Mouse (Mus musculus) limb, embryonic 14.5 days (tissue): ENCODE results near the gene Zfp408. TPM values are rescaled to one million over a fixed set of nuclear protein-coding genes. Genes with fewer than 3 reads are reported as not detected.

Source experiments
- ATAC-seq: fragments of 200-750 bp; cut with Nextera tagmentation; 2 replicates; pipeline ENCODE4 v1.8.0; 2017; ENCODE audit warnings: low read depth, moderate number of reproducible peaks, moderate TSS enrichment; ENCODE audit not compliant: low FRiP score
- DNase-seq: peaks from one replicate; pipeline ENCODE4 v3.0.0-alpha.2; 2015; ENCODE audit warnings: low spot score
- H3K27ac ChIP-seq: fragments of 300-500 bp; sonication (generic); replicated peaks from 2 replicates; pipeline ENCODE4 v1.5.1; 2014; ENCODE audit warnings: low read depth, mild to moderate bottlenecking, low read length, moderate library complexity, mixed read lengths
- H3K27me3 ChIP-seq: fragments of 300-500 bp; sonication (generic); 2 replicates; pipeline ENCODE4 v1.6.1; 2014; ENCODE audit warnings: low read length, mixed read lengths; ENCODE audit not compliant: control insufficient read depth, insufficient read depth
- H3K36me3 ChIP-seq: fragments of 300-500 bp; sonication (generic); 2 replicates; pipeline ENCODE4 v1.6.1; 2014; ENCODE audit warnings: mild to moderate bottlenecking, low read length, moderate library complexity, mixed read lengths; ENCODE audit not compliant: control insufficient read depth, insufficient read depth
- H3K4me1 ChIP-seq: fragments of 300-500 bp; sonication (generic); 2 replicates; pipeline ENCODE4 v1.6.1; 2014; ENCODE audit warnings: antibody characterized with exemption, low read length, mixed read lengths; ENCODE audit not compliant: control insufficient read depth, insufficient read depth
- H3K4me2 ChIP-seq: fragments of 300-500 bp; sonication (generic); replicated peaks from 2 replicates; pipeline ENCODE4 v1.6.1; 2014; ENCODE audit warnings: low read depth, mild to moderate bottlenecking, low read length, moderate library complexity; ENCODE audit not compliant: severe bottlenecking
- H3K4me3 ChIP-seq: fragments of 300-500 bp; sonication (generic); replicated peaks from 2 replicates; pipeline ENCODE4 v1.5.1; 2014; ENCODE audit warnings: low read length
- H3K9ac ChIP-seq: fragments of 300-500 bp; sonication (generic); 2 replicates; pipeline ENCODE4 v1.6.1; 2014; ENCODE audit warnings: mild to moderate bottlenecking, low read depth, low read length, moderate library complexity; ENCODE audit not compliant: severe bottlenecking
- H3K9me3 ChIP-seq: fragments of 300-500 bp; sonication (generic); 2 replicates; pipeline ENCODE4 v1.6.1; 2016; ENCODE audit warnings: low read length; ENCODE audit not compliant: control insufficient read depth
- POLR2A ChIP-seq: fragments of 200-500 bp; IDR thresholded peaks from 2 replicates; pipeline ENCODE4 v1.8.0; 2012; ENCODE audit warnings: inconsistent platforms, mild to moderate bottlenecking, moderate library complexity, borderline replicate concordance; ENCODE audit not compliant: insufficient read depth, insufficient read length; ENCODE audit errors: extremely low read depth
- WGBS: fragments of 180-500 bp; shearing (Covaris S2); extraction: QIAGEN DNeasy Blood & Tissue Kit; methylation state at CpG from one replicate; pipeline ENCODE4 v1.1.7; 2014; 5-methylcytosine and 5-hydroxymethylcytosine counted together
- polyA plus RNA-seq, 2 experiments: library from polyadenylated mRNA; depleted of rRNA in 1 of 2; stranded (reverse) in 1 of 2; unstranded in 1 of 2; fragments of >200 nt; fragmentation: Nextera tagmentation in 1 of 2; extraction: Ambion mirVana in 1 of 2; gene quantifications; 2 replicates each; pipeline versions ENCODE4 v1.2.1 to v1.2.3; 2012 to 2014

Gene Zfp408
- polyA plus RNA-seq (2012; rRNA removed) (29.8 and 34.8 TPM in 2 replicates), polyA plus RNA-seq (2014; fragmentation: Nextera tagmentation; extraction: Ambion mirVana) (5.7 and 7.9 TPM in 2 replicates)

DNA sequence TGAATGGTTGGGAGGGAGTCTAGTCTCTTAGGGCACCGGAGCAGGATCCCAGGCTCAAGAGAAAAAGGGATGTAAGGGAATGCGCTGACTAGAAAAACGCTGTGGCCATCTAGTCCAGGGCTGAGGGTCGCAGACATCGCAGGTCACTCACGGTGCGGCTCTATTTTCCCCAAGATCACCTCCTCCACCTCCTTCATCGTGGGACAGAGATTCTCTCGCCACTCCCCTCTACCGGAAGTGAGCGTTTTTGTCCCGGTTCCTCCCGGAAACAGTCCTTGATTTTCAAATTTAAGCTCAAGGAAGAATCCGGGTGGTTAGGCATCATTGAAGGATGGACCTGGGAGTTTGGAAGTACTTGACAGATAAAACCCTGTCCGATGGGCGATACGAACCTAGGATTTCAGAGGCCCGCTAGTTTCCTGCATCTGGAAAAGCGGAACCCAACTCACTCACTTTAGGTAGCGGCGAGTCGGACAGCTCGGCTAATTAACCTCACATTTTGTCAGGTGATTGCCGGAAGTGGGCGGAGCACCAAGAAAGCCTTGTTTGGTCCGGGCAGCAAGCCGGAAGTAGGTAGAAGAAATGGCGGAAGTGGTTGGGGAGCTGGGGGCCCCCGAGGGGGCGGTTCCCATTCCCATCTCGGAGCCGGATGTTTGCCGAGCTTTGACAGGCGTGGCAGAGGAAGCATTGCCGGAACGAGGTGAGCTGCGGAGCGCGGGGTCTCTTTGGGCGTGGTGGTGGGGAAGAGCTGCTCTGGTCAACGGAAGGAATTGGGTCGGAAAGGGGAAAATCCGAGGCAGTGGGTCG is at the start of gene Zfp408, which contains the start of gene Arhgap1:
Zfp408 (minus strand) TSS at position 239 of the 807 bp plus-strand sequence.
Arhgap1 (plus strand) TSS at position 308 of the 807 bp plus-strand sequence.
- H3K4me3 ChIP-seq: peak within 1 kb of the TSS; percentile 71
- H3K4me1 ChIP-seq: peaks cover 11% of the 10 kb centered on the region
- peak within 1 kb of the TSS; percentile 82 for H3K4me2 ChIP-seq
- DNase-seq (peak; percentile 100), ATAC-seq (peak; percentile 96)
- H3K27me3 ChIP-seq: no peaks in the 10 kb centered on the region
- WGBS: 0% methylated on average over 44 of the region's 44 CpGs
- no peaks in the 10 kb centered on the region for H3K9me3 ChIP-seq
- TF ChIP-seq POLR2A: peak; percentile 40; the same call in 1 of the 2 replicates
- H3K27ac ChIP-seq: peak within 1 kb of the TSS; percentile 81
- peaks cover 51% of the 10 kb centered on the region for H3K36me3 ChIP-seq
- H3K9ac ChIP-seq: peak within 1 kb of the TSS; percentile 89

DNA sequence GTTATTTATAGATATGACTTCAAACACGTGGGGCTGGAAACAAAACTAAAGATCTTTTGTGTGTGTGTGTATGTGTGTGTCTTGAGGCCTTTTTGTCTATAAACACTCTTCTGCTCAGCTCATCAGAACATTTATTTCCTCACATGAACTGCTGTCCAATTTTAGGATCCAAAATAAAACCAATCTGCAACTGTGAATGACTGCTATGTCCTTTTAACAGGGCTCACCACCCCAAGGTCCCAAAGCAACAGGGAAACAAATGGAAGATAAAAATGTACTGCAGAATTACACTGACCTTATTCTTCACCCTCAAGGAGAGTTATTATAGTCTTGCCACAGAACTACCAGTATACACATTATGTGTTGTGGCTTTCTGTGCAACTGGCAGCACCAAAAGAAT is 49.6 kb upstream of the Zfp408 start:
- 87% methylated on average over 1 of the region's 1 CpGs for WGBS
- no peak overlapping the region for H3K9ac ChIP-seq
- TF ChIP-seq POLR2A: no peak
- no peaks in the 10 kb centered on the region for H3K27me3 ChIP-seq
- ATAC-seq: no peak
- H3K4me2 ChIP-seq: no peak overlapping the region
- H3K9me3 ChIP-seq: no peaks in the 10 kb centered on the region
- H3K4me1 ChIP-seq: no peaks in the 10 kb centered on the region
- H3K36me3 ChIP-seq: peaks cover 12% of the 10 kb centered on the region
- no peak overlapping the region for H3K27ac ChIP-seq
- no peak for DNase-seq
- no peak overlapping the region for H3K4me3 ChIP-seq

DNA sequence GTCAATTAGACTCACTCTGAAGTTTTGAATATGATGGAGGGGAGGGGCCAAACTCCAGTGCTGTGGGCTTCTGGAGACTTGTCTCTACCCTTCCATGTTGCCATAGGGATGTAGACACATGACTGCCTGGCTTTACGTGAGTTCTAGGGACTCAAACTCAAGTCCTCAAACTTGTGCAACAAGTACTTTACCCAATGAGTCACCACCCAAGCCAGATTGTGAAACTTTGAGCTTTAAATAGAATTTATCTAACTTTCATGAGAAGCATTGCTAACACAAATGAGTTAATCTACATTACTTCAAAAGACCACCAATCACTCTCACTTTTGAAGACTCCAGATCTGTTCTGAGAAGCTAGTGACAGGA is 46.6 kb upstream of the Zfp408 start:
- no peak overlapping the region for H3K4me2 ChIP-seq
- no peaks in the 10 kb centered on the region for H3K27me3 ChIP-seq
- TF ChIP-seq POLR2A: no peak
- H3K4me1 ChIP-seq: no peaks in the 10 kb centered on the region
- peaks cover 29% of the 10 kb centered on the region for H3K36me3 ChIP-seq
- 96% methylated on average over 1 of the region's 1 CpGs for WGBS
- no peak overlapping the region for H3K9ac ChIP-seq
- no peak overlapping the region for H3K27ac ChIP-seq
- ATAC-seq: no peak
- no peak for DNase-seq
- no peak overlapping the region for H3K4me3 ChIP-seq
- no peaks in the 10 kb centered on the region for H3K9me3 ChIP-seq

DNA sequence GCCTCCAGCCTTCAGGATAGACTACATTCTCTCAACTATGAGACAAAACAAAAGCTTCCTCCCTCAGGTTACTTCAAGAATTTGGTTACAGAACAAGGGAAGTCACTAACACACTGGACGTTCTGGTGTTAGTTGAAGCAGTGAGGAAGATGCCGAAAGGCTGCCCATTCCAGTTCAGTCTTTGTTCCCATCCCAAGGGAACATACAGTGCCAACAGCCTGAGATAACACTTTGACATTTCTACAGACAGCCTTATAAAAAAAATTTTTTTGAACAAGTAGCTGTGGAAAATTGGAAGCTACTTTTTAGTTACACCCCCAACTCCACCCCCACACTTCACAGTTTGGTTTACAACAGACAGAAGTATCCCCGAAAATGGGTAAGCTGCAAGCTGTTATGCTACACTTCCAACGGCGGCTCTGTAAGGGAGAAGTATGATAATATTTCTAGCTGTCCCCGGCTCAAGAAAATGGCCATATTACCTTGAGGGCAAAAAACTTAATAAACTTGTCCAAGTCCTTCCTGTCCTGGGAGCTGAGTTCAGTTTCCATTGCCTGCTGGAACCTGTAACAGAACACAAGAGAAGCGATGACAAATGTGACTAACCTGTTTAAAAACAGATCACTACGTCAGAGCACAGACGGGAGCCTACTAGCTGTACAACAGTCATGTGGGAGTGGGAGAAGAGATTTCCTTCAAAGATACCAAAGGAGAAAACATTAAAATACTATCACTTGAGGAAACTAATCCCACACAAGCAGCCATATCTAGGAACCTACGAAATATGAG is 46.0 kb upstream of the Zfp408 start:
- H3K36me3 ChIP-seq: peaks cover 31% of the 10 kb centered on the region
- no peaks in the 10 kb centered on the region for H3K27me3 ChIP-seq
- H3K9ac ChIP-seq: no peak overlapping the region
- no peak overlapping the region for H3K27ac ChIP-seq
- 87% methylated on average over 10 of the region's 10 CpGs for WGBS
- no peaks in the 10 kb centered on the region for H3K9me3 ChIP-seq
- H3K4me2 ChIP-seq: no peak overlapping the region
- no peak for ATAC-seq
- H3K4me1 ChIP-seq: no peaks in the 10 kb centered on the region
- TF ChIP-seq POLR2A: no peak
- no peak overlapping the region for H3K4me3 ChIP-seq
- DNase-seq: no peak

DNA sequence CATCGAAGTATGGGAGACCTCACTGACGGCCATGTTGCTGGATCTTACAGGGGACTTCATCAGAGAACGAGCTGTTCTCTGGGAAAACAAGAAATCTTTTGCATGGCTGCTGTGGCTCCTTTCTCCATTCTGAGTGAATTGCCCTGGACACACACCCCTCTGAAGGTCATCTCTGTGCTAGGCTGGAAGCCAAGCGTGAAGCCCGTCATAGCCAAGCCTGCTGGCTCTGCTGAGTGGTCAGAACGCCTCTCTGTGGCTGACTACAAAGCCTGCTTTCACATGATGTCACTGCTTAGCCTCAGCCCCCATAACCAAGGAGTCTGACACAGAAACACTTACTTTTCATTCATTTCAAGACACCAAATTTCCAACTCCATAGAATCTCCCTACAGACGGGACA is 39.9 kb upstream of the Zfp408 start:
- Histone ChIP-seq H3K4me3 (no peak overlapping the region), H3K9ac (no peak overlapping the region), H3K36me3 (peaks cover 67% of the 10 kb centered on the region), H3K4me1 (no peaks in the 10 kb centered on the region), H3K9me3 (no peaks in the 10 kb centered on the region), H3K4me2 (no peak overlapping the region), H3K27ac (no peak overlapping the region), H3K27me3 (no peaks in the 10 kb centered on the region)
- TF ChIP-seq POLR2A: no peak
- DNase-seq (no peak), ATAC-seq (no peak)
- WGBS: 90% methylated on average over 7 of the region's 7 CpGs
